Mouse (Mus musculus) liver, embryonic 16.5 days (tissue): ENCODE results near the gene Terb1. TPM values are rescaled to one million over a fixed set of nuclear protein-coding genes. Genes with fewer than 3 reads are reported as not detected.

Experiments
- ATAC-seq: fragments of 200-750 bp; cut with Nextera tagmentation; 2 replicates; pipeline ENCODE4 v1.8.0; 2017; ENCODE audit warnings: low read depth, mild to moderate bottlenecking, moderate number of reproducible peaks, moderate library complexity
- H3K27ac ChIP-seq: fragments of 300-500 bp; sonication (generic); 2 replicates; pipeline ENCODE4 v1.5.1; 2014; ENCODE audit warnings: mild to moderate bottlenecking, low read length
- H3K27me3 ChIP-seq: fragments of 300-500 bp; sonication (generic); 2 replicates; pipeline ENCODE4 v1.6.1; 2014; ENCODE audit warnings: low read depth, low read length, mixed read lengths; ENCODE audit not compliant: control insufficient read depth, insufficient read depth
- H3K36me3 ChIP-seq: fragments of 300-500 bp; sonication (generic); 2 replicates; pipeline ENCODE4 v1.6.1; 2014; ENCODE audit warnings: mild to moderate bottlenecking; ENCODE audit not compliant: control insufficient read depth, insufficient read depth
- H3K4me1 ChIP-seq: fragments of 300-500 bp; sonication (generic); 2 replicates; pipeline ENCODE4 v1.6.1; 2014; ENCODE audit warnings: low read depth, low read length, mixed read lengths; ENCODE audit not compliant: control insufficient read depth
- H3K4me2 ChIP-seq: fragments of 300-500 bp; sonication (generic); 2 replicates; pipeline ENCODE4 v1.6.1; 2014; ENCODE audit warnings: low read depth, low read length, mixed read lengths
- H3K4me3 ChIP-seq: fragments of 300-500 bp; sonication (generic); 2 replicates; pipeline ENCODE4 v1.5.1; 2014; ENCODE audit warnings: low read depth, mild to moderate bottlenecking, low read length
- H3K9ac ChIP-seq: fragments of 300-500 bp; sonication (generic); 2 replicates; pipeline ENCODE4 v1.6.1; 2014; ENCODE audit warnings: low read depth, low read length
- H3K9me3 ChIP-seq: fragments of 300-500 bp; sonication (generic); replicated peaks from 2 replicates; pipeline ENCODE4 v1.6.1; 2016; ENCODE audit warnings: low read length; ENCODE audit not compliant: control insufficient read depth
- WGBS: fragments of 180-500 bp; shearing (Covaris S2); extraction: QIAGEN DNeasy Blood & Tissue Kit; methylation state at CpG from one replicate; pipeline ENCODE4 v1.1.7; 2014; ENCODE audit not compliant: insufficient replicate concordance; 5-methylcytosine and 5-hydroxymethylcytosine counted together
- polyA plus RNA-seq: library from polyadenylated mRNA; unstranded; fragments of >200 nt; fragmentation: Nextera tagmentation; extraction: Ambion mirVana; gene quantifications from 2 replicates; pipeline ENCODE4 v1.2.1, GENCODE M21; 2015

Gene Terb1
- polyA plus RNA-seq, 1 experiment from 2014 or later = 0.08 TPM

DNA sequence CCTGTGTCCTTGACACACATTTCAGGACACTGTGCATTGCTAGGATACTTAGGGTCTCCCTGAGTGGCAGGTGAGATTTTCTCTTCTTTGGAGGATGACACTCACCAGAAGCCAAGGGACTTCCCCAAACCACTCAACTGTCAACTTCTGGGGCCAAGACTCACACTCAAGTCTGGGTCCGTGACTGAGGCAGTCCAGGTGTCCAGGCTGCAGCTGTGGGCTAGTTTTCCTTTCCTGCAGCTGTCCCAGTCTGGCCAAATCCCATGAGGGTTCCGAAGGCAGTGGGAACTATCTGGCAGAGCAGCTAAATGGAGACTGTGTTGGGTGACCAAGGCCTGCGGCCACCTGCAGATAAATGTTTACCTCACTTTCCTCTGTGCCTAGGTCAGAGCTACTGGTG lies 97.7 kb downstream of the Terb1 start:
- no peaks in the 10 kb centered on the region for H3K27me3 ChIP-seq
- 61% methylated on average over 3 of the region's 3 CpGs for WGBS
- no peak for ATAC-seq
- H3K27ac ChIP-seq = no peak overlapping the region
- H3K4me1 ChIP-seq = no peaks in the 10 kb centered on the region
- H3K4me3 ChIP-seq = no peak overlapping the region
- no peaks in the 10 kb centered on the region for H3K36me3 ChIP-seq
- no peak overlapping the region for H3K9ac ChIP-seq
- H3K4me2 ChIP-seq = no peak overlapping the region
- no peaks in the 10 kb centered on the region for H3K9me3 ChIP-seq

DNA sequence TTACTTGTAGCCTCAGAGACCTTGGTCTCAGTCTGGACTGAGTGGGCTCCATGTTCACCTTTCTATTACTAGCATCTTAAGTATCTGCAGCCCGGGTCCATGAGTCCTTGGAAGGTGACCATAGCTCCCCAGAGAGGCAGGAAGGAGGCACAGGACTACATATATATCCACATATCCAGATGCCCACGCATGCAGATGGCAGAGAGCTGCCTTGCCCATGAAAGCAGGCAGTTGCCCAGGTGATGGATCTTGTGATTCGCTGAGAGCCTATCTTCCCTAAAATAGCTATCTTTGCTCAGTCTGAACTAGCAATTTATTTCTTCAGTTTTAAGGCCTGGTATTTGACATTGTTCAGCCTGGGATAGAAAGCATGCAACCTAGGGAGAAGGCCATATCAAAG lies 98.2 kb downstream of the Terb1 start:
- no peaks in the 10 kb centered on the region for H3K9me3 ChIP-seq
- 61% methylated on average over 3 of the region's 3 CpGs for WGBS
- H3K27ac ChIP-seq = no peak overlapping the region
- H3K4me3 ChIP-seq = no peak overlapping the region
- H3K36me3 ChIP-seq = no peaks in the 10 kb centered on the region
- no peak overlapping the region for H3K4me2 ChIP-seq
- no peak overlapping the region for H3K9ac ChIP-seq
- H3K4me1 ChIP-seq = no peaks in the 10 kb centered on the region
- ATAC-seq = no peak
- H3K27me3 ChIP-seq = no peaks in the 10 kb centered on the region

DNA sequence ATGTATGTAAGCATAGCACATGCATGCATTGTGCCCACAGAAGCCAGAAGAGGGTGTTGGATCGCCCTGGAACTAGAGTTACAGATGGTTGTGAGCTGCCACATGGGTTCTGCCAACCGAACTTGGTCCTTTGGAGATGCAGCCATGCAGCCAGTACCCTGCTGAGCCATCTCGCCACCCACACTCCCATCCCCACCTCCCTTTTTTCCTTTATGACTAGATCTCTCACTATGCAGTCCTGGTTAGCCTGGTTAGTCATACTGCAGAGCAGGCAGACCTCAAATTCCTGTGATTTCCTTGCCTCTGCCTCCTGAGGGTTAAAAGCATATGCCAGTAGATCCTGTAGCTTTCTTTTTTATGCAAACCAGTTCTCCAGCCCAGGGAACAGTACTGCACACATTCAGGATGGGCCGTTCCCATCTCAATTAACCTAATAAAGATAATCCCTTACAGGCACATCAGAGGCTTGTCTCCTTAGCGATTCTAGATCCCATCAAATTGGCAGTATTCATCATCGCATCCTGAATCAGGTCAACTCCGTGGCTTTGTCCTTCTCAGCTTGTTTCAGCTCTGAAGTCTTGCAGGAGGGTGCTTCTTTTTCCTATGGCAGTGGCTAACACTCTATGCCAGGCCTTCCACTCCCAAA lies 99.0 kb downstream of the Terb1 start:
- no peak overlapping the region for H3K4me2 ChIP-seq
- no peaks in the 10 kb centered on the region for H3K27me3 ChIP-seq
- WGBS = 52% methylated on average over 7 of the region's 7 CpGs
- no peak overlapping the region for H3K27ac ChIP-seq
- no peaks in the 10 kb centered on the region for H3K4me1 ChIP-seq
- no peak overlapping the region for H3K4me3 ChIP-seq
- no peak for ATAC-seq
- no peaks in the 10 kb centered on the region for H3K36me3 ChIP-seq
- no peaks in the 10 kb centered on the region for H3K9me3 ChIP-seq
- no peak overlapping the region for H3K9ac ChIP-seq

DNA sequence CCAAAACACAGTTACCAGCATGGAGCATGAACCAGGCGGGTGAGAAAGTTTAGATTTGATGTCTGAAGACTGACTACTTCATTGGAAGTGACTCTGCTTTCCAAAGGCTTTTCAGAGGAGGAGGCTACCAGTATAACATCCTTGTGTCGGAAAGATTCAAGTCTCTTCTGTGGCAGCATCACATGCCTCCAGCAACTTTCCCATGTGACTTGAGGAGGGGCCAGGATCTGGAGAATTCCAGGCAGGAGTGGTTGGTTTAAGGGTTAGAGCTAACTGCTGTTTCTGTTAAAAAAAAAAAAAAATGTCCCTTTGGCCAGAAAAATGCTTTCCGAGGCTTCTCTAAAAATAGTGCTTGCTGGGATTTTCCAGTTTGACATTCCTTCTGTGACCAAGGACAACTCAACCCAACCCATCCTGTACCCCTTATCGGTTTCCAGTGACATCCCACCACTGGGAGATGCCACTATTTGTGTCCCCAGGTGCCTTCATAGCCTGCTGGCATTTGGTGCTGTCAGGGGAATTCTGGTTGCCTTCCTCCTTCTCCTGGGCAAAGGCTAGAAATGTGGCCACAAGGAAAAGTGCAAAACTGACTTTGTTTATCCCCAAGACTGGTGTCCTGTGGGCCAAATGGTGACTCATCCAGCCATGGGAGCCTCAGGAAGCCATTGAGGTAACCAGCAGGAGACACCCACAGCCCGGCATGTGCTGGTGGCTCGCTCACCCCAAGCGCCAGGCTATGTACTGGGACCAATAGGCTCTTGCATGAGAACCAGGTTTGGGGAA lies 101.2 kb downstream of the Terb1 start:
- H3K9me3 ChIP-seq = no peaks in the 10 kb centered on the region
- no peak overlapping the region for H3K9ac ChIP-seq
- H3K27ac ChIP-seq = no peak overlapping the region
- H3K36me3 ChIP-seq = no peaks in the 10 kb centered on the region
- no peaks in the 10 kb centered on the region for H3K27me3 ChIP-seq
- 61% methylated on average over 7 of the region's 7 CpGs for WGBS
- no peak for ATAC-seq
- H3K4me3 ChIP-seq = no peak overlapping the region
- H3K4me2 ChIP-seq = no peak overlapping the region
- H3K4me1 ChIP-seq = no peaks in the 10 kb centered on the region

DNA sequence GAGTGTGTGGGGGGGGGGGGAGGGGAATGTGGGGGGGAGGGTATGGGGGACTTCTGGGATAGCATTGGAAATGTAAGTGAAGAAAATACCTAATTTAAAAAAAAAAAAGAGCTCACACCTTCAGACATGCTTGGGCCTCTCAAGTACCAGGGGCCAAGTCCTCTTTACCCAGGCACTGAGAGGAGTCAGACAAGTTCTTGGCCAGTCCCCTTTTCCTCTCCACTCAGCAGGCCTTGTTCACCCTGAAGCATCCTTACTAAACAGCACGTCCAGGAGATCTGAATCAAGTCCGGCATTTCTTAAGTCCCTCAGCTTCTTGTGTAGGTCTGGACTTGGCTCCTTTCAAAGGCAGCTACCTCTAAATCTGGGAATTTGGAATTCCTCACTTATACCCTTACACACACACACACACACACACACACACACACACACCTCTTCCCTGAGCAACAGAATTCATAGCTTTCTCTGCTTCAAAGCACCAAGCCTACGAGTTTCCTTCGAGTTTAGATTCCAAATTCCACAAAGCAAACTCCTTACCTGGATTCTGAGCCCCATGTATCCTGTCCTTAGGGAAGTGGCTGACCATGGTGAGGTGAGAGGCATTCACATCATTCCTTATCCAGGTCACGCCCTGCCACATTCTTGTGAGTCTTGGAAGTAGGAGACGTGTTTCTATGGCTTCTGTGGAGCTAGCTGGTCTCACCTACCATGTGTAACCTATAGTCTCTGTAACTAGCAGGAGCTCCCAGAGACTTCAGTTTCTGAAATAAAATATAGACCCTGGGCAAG lies 103.2 kb downstream of the Terb1 start:
- H3K27ac ChIP-seq = no peak overlapping the region
- no peaks in the 10 kb centered on the region for H3K9me3 ChIP-seq
- H3K36me3 ChIP-seq = no peaks in the 10 kb centered on the region
- no peaks in the 10 kb centered on the region for H3K4me1 ChIP-seq
- WGBS = 59% methylated on average over 6 of the region's 6 CpGs
- no peak overlapping the region for H3K4me2 ChIP-seq
- ATAC-seq = no peak
- no peaks in the 10 kb centered on the region for H3K27me3 ChIP-seq
- H3K4me3 ChIP-seq = no peak overlapping the region
- no peak overlapping the region for H3K9ac ChIP-seq

DNA sequence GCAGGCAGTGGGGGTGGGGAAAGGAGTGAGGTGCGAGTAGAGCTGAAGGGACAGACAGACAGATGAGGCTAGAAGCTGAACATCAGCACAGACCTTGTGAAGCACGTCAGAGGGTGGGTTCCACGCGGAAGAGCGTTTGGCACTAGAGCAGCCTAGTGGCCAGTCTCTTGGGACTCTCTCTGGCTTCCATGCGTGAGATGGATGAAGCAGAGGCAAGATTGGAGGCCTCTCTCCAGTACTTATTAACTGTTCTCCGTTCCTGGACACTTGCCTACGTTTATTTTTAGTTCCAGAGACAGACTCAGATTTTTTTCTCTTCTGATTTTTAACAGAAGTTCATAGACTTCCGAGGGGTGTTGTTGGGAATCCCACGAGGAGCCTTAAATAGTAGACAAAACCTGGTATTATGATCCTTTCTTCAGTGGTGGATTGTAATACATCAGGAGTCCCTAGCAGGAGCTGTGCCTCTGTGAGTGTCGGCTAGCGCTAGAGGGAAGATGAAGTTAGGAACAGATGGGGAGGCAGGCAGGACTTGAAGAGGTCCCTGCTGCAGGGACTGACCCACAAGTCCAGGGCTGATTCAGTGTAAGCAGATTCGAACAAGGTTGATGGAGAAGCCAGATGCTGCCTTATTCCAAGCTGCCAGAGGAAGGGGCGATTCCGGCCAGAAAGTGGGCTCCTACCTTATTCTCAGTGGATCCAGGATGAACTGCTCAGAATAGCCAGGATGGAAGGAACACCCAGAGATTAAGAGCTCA lies 104.1 kb downstream of the Terb1 start:
- H3K27me3 ChIP-seq = no peaks in the 10 kb centered on the region
- H3K4me2 ChIP-seq = no peak overlapping the region
- H3K27ac ChIP-seq = no peak overlapping the region
- no peak for ATAC-seq
- 61% methylated on average over 15 of the region's 15 CpGs for WGBS
- H3K4me3 ChIP-seq = no peak overlapping the region
- no peaks in the 10 kb centered on the region for H3K36me3 ChIP-seq
- H3K9me3 ChIP-seq = no peaks in the 10 kb centered on the region
- H3K9ac ChIP-seq = no peak overlapping the region
- no peaks in the 10 kb centered on the region for H3K4me1 ChIP-seq

DNA sequence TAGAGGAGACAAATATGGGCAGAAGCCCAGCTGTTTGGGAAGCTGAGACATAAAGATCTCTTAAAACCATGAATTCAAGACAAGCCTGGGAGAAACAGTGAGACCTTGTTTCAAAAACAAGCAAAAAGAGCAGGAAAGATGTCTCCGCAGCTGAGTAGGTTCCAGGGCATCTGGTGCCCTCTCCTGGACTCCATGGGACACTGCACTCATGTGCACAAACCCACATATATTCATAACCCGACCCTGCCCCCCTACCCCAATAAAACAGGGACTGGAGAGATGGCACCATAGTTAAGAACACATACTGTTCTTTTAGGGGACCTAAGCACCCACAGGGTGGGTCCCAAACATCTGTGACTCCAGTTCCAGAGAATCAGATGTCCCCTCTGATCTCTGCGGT lies 106.1 kb downstream of the Terb1 start:
- H3K4me3 ChIP-seq = no peak overlapping the region
- H3K27me3 ChIP-seq = no peaks in the 10 kb centered on the region
- ATAC-seq = no peak
- 58% methylated on average over 3 of the region's 3 CpGs for WGBS
- no peak overlapping the region for H3K9ac ChIP-seq
- H3K27ac ChIP-seq = no peak overlapping the region
- no peaks in the 10 kb centered on the region for H3K36me3 ChIP-seq
- H3K4me2 ChIP-seq = no peak overlapping the region
- H3K9me3 ChIP-seq = no peaks in the 10 kb centered on the region
- no peaks in the 10 kb centered on the region for H3K4me1 ChIP-seq
